Mouse (Mus musculus) CH12.LX (cell line): Measurements from ENCODE around the gene Ncl.

Source experiments
- CHD1 ChIP-seq: IDR thresholded peaks from 2 replicates; pipeline ENCODE4 v1.6.1; 2012; ENCODE audit warnings: low read depth, low read length, improper control_type of control experiment, inconsistent platforms
- CHD2 ChIP-seq: IDR thresholded peaks from 2 replicates; pipeline ENCODE4 v1.6.1; 2011; ENCODE audit warnings: low read length, improper control_type of control experiment
- CTCF ChIP-seq, 2 experiments: IDR thresholded peaks in 1 of 2; conservative IDR thresholded peaks in 1 of 2; 2 replicates each; pipeline ENCODE4 v1.5.1; 2011 to 2012; ENCODE audit warnings: low read depth in 2 of 2, low read length in 2 of 2, improper control_type of control experiment in 1 of 2, inconsistent platforms in 1 of 2, mild to moderate bottlenecking in 1 of 2, moderate library complexity in 1 of 2
- ELF1 ChIP-seq: IDR thresholded peaks from 2 replicates; pipeline ENCODE4 v1.6.1; 2014; ENCODE audit warnings: low read depth, mild to moderate bottlenecking, inconsistent platforms, low read length, improper control_type of control experiment
- EP300 ChIP-seq: IDR thresholded peaks from 2 replicates; pipeline ENCODE4 v1.6.1; 2011; ENCODE audit warnings: low read length, improper control_type of control experiment
- HCFC1 ChIP-seq: IDR thresholded peaks from 2 replicates; pipeline ENCODE4 v1.6.1; 2012; ENCODE audit warnings: low read depth, mild to moderate bottlenecking, inconsistent platforms, low read length, improper control_type of control experiment
- KAT2A ChIP-seq: IDR thresholded peaks from 2 replicates; pipeline ENCODE4 v1.6.1; 2012; ENCODE audit warnings: low read length, improper control_type of control experiment, inconsistent platforms; ENCODE audit not compliant: insufficient replicate concordance
- MAZ ChIP-seq: IDR thresholded peaks from 2 replicates; pipeline ENCODE4 v1.6.1; 2012; ENCODE audit warnings: low read depth, mild to moderate bottlenecking, inconsistent platforms, low read length, improper control_type of control experiment, moderate library complexity
- POLR2A ChIP-seq: IDR thresholded peaks from 2 replicates; pipeline ENCODE4 v1.6.1; 2011; ENCODE audit warnings: low read depth, mild to moderate bottlenecking, improper control_type of control experiment, low read length
- POLR2AphosphoS2 ChIP-seq: IDR thresholded peaks from 2 replicates; pipeline ENCODE4 v1.6.1; 2011; ENCODE audit warnings: low read depth, low read length, improper control_type of control experiment
- RCOR1 ChIP-seq: conservative IDR thresholded peaks from 2 replicates; pipeline ENCODE4 v1.6.1; 2012; ENCODE audit warnings: low read depth, mild to moderate bottlenecking, inconsistent platforms, low read length, improper control_type of control experiment

DNA sequence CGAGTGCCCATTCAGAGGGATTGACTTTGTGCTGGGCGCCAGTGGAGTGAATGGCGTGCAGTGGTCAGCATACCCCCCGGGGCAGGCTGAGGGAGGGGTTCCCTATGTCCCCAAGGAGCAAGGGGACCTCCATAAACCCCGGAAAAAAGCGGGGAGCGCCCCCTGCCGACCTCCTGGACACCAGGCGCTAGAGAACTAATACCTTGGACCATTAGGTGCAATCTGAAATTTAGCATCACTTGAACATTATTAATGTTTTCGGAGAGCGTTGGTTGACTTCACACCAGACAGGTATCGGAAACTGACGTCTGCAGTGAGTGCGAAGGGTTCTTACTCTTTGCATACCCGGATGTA, 45.5 kb downstream of the Ncl start:
- TF ChIP-seq ELF1 (no peak), CTCF (conservative IDR thresholded peaks at IDR 0.05 in 1 of 2, IDR thresholded peaks at IDR 0.05 in 1 of 2; ENCODE audit: low read depth in 2 of 2, low read length in 2 of 2) (peak; percentile 16 to 71; a peak in 2 of 4 replicates), HCFC1 (no peak), POLR2AphosphoS2 (no peak), EP300 (no peak), MAZ (no peak), POLR2A (no peak), CHD2 (no peak), RCOR1 (no peak), KAT2A (no peak), CHD1 (no peak)
